Mouse (Mus musculus) neural tube, embryonic 13.5 days (tissue): ENCODE data around the gene Rad17. TPM values are rescaled to one million over a fixed set of nuclear protein-coding genes. Genes with fewer than 3 reads are reported as not detected.

Experiments used
- ATAC-seq: fragments of 200-750 bp; cut with Nextera tagmentation; 2 replicates; pipeline ENCODE4 v1.8.0; 2017; ENCODE audit warnings: low read depth, mild to moderate bottlenecking, moderate TSS enrichment, moderate library complexity
- H3K27ac ChIP-seq: fragments of 300-500 bp; sonication (generic); replicated peaks from 2 replicates; pipeline ENCODE4 v1.5.1; 2015; ENCODE audit warnings: moderate library complexity, mild to moderate bottlenecking, inconsistent platforms
- H3K27me3 ChIP-seq: fragments of 300-500 bp; sonication (generic); 2 replicates; pipeline ENCODE4 v1.6.1; 2015; ENCODE audit warnings: mild to moderate bottlenecking, inconsistent platforms
- H3K36me3 ChIP-seq: fragments of 300-500 bp; sonication (generic); 2 replicates; pipeline ENCODE4 v1.6.1; 2015; ENCODE audit warnings: mild to moderate bottlenecking, inconsistent platforms
- H3K4me1 ChIP-seq: fragments of 300-500 bp; sonication (generic); replicated peaks from 2 replicates; pipeline ENCODE4 v1.6.1; 2015; ENCODE audit warnings: inconsistent platforms
- H3K4me2 ChIP-seq: fragments of 300-500 bp; sonication (generic); 2 replicates; pipeline ENCODE4 v1.6.1; 2015; ENCODE audit warnings: inconsistent platforms, mild to moderate bottlenecking, moderate library complexity
- H3K4me3 ChIP-seq: fragments of 300-500 bp; sonication (generic); 2 replicates; pipeline ENCODE4 v1.5.1; 2015; ENCODE audit warnings: mild to moderate bottlenecking, inconsistent platforms
- H3K9ac ChIP-seq: fragments of 300-500 bp; sonication (generic); 2 replicates; pipeline ENCODE4 v1.6.1; 2015; ENCODE audit warnings: moderate library complexity, mild to moderate bottlenecking, inconsistent platforms
- H3K9me3 ChIP-seq: fragments of 300-500 bp; sonication (generic); 2 replicates; pipeline ENCODE4 v1.6.1; 2016; ENCODE audit warnings: inconsistent platforms
- WGBS: fragments of 180-500 bp; shearing (Covaris S2); methylation state at CpG from one replicate; pipeline ENCODE4 v1.1.7; 2015; 5-methylcytosine and 5-hydroxymethylcytosine counted together
- polyA plus RNA-seq: library from polyadenylated mRNA; unstranded; fragments of >200 nt; fragmentation: Nextera tagmentation; extraction: Ambion mirVana; gene quantifications from 2 replicates; pipeline ENCODE4 v1.2.1, GENCODE M21; 2015

Gene Rad17
- polyA plus RNA-seq, 1 experiment from 2014 or later: 18.5 TPM

DNA sequence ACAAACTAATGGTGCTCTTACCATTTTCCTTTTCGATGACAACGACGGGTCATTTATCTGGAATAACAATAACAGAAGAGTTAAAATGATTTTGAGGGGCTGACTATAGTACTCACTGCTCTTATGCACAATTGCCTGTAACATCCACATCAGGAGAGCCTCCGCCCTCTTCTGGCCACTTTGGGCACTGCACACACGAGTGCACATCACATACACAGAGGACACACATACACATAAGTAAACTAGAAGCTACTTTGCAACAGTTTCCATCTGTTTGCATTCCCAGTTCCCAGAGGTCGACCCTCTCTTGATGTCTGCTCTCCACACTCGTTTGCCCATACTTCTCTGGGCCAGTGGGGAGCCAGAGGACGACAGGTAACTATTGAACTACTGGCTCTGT, 43.1 kb downstream of the Rad17 start:
- WGBS: 90% methylated on average over 8 of the region's 8 CpGs
- Histone ChIP-seq H3K4me3 (no peak overlapping the region), H3K36me3 (peaks cover 5% of the 10 kb centered on the region; the same call in 1 of the 2 replicates)

DNA sequence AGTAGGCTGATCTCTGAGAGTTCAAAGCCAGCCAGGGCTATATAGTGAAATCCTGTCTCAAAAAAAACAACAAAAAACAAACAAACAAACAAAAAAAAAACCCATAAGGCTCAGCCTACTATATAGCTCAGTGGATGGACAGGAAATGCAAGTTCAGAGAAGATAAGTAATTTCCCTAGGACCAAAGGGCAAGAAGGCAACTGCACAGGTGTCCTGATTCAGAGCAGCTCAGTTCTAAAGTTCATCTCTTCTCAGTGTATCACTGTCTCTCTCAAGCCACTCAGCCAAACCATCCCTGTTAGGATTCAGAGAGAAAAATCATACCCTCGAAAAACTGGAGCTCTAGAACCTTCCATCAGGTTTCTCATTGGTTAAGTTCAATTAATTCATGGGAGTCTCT, 45.0 kb downstream of the Rad17 start:
- Histone ChIP-seq H3K9me3 (no peaks in the 10 kb centered on the region), H3K4me1 (no peaks in the 10 kb centered on the region), H3K4me3 (no peak overlapping the region), H3K27me3 (no peaks in the 10 kb centered on the region), H3K4me2 (no peak overlapping the region), H3K9ac (no peak overlapping the region), H3K36me3 (no peaks in the 10 kb centered on the region), H3K27ac (no peak overlapping the region)
- ATAC-seq: no peak
- WGBS: 72% methylated on average over 1 of the region's 1 CpGs

More for the DNA sequence above, 43.1 kb downstream of the Rad17 start:
- Histone ChIP-seq H3K4me2 (no peak overlapping the region), H3K4me1 (no peaks in the 10 kb centered on the region), H3K9ac (no peak overlapping the region), H3K27ac (no peak overlapping the region), H3K9me3 (no peaks in the 10 kb centered on the region), H3K27me3 (no peaks in the 10 kb centered on the region)
- no peak for ATAC-seq

DNA sequence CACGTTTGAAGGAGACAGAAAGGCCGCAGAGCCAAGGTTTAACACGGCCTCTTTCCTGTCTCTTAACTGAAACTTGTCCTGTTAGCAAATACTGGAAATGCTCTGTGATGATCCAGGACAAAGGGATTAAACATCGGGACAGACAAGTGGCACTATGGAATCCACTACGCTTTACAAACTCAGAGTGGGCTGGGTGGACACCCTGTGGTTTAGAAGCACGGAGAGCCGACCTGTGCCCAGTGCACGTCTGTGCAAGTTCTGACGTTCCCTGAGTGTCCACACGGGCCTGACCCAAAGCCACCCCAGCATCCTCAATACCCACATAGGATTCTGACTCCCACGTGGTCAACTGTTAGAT, 47.1 kb downstream of the Rad17 start:
- Histone ChIP-seq H3K4me3 (no peak overlapping the region), H3K36me3 (no peaks in the 10 kb centered on the region), H3K9me3 (no peaks in the 10 kb centered on the region), H3K4me2 (no peak overlapping the region), H3K27ac (no peak overlapping the region), H3K4me1 (no peaks in the 10 kb centered on the region), H3K9ac (no peak overlapping the region), H3K27me3 (no peaks in the 10 kb centered on the region)
- WGBS: 93% methylated on average over 11 of the region's 11 CpGs
- no peak for ATAC-seq

DNA sequence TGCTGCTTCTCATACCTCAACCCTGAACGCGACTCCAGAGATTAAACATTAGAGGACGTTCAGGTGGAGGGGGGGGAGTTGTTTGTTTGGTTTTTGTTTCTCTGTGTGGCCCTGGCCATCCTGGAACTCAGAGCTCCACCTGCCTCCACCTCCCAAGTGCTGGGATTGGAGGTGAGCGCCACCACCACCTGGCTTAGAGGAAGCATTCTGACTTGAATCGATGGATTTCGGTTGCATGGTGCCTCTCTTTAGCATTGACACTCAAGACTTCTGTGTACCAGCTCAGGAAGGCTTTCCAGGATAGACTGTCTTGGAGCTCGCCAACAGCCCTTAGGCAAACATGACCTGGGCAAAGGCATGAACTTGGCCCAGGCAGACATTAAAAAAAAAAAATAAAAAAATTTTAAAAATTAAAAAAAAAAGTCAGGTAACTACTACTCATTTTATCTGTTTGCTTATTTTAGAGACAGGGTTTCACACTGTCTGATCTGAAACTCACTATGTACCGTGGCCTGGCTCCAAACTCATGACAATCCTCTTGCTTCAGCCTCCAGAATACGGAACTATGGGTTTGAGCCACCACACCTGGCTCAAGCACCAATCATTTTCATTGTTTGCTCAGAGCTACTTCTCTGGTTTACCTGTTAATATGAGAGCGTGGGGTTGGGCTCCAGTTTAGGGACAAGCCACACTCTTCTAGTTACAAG, 47.7 kb downstream of the Rad17 start:
- H3K36me3 ChIP-seq: no peaks in the 10 kb centered on the region
- no peaks in the 10 kb centered on the region for H3K9me3 ChIP-seq
- H3K4me2 ChIP-seq: no peak overlapping the region
- H3K27me3 ChIP-seq: no peaks in the 10 kb centered on the region
- WGBS: 90% methylated on average over 10 of the region's 10 CpGs
- H3K4me1 ChIP-seq: no peaks in the 10 kb centered on the region
- no peak for ATAC-seq
- no peak overlapping the region for H3K9ac ChIP-seq
- H3K27ac ChIP-seq: no peak overlapping the region
- no peak overlapping the region for H3K4me3 ChIP-seq

DNA sequence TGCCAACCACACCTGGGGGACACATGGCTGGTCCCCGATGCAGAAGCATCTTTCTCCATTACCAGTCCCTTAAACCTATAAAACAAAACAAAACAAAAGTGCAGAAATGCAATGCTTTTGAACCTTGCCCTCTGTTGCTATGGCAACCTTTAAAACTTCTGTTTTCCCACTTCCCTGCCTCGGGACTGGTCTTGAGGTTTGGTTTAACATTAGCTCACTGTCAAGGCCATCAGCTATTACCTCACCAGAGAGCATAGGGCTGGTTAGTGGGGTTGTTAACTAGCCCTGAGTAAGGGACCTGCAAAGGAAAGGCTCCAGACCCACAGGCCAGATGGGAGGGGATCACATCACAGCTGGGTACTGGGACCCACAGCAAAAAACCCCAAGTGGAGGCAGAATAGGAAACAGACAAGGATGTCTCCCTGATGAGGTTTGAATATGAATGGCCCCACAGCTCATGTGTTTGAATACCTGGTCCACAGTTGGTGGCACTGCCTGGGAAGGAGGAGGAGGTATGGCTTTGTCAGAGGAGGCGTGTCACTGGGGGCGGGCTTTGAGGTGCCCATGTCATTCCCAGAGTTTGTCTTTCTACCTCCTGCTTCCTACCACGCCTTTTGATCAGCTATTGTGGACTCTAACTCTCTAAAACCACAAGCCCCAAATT, 48.5 kb downstream of the Rad17 start:
- WGBS: 61% methylated on average over 5 of the region's 5 CpGs

DNA sequence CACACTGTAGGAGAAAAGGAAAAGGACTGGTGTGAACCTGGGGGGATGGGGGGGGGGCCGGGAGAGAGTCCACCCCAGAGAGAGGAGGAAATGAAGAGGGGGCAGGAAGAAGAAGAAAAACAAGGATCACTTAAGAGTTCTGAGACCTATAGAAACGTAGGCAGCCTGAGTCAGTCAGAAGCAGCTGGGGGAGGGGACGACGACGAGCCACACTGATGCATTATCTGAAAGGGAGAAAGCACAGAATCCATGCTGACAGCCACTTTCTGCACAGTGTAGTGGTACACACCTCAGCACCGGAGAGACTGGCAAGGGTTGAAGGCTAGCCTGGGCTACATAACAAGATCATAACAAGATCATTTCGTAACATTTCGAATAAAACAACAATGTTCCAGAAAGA, 49.8 kb downstream of the Rad17 start:
- no peaks in the 10 kb centered on the region for H3K4me1 ChIP-seq
- 76% methylated on average over 8 of the region's 8 CpGs for WGBS
- H3K9ac ChIP-seq: no peak overlapping the region
- no peaks in the 10 kb centered on the region for H3K27me3 ChIP-seq
- no peaks in the 10 kb centered on the region for H3K36me3 ChIP-seq
- no peak for ATAC-seq
- no peak overlapping the region for H3K4me3 ChIP-seq
- H3K9me3 ChIP-seq: no peaks in the 10 kb centered on the region
- no peak overlapping the region for H3K4me2 ChIP-seq
- H3K27ac ChIP-seq: no peak overlapping the region

More for the DNA sequence above, 48.5 kb downstream of the Rad17 start:
- Histone ChIP-seq H3K4me1 (no peaks in the 10 kb centered on the region), H3K4me3 (no peak overlapping the region), H3K4me2 (no peak overlapping the region), H3K27ac (no peak overlapping the region), H3K9ac (no peak overlapping the region), H3K9me3 (no peaks in the 10 kb centered on the region), H3K36me3 (no peaks in the 10 kb centered on the region), H3K27me3 (no peaks in the 10 kb centered on the region)
- ATAC-seq: no peak

DNA sequence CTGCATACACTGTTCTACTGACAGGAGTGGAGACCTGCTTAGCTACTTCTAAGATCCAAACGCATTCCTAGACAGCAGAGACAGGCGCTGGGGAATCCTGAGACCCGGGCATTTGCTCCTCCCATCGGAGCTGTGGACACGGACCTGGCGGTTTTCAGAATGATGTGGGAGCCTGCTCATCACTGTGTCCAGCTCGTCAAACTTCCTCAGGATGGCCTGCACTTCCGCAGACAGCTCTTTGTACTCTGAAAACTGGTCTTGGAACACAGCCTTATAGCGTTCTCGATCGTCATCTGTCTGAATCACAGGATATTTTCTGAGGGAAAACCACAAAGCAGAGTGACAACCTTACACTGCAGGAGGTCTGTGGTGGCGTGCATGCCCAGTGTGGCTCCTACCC, 50.5 kb downstream of the Rad17 start:
- no peak overlapping the region for H3K4me2 ChIP-seq
- no peak for ATAC-seq
- H3K4me3 ChIP-seq: no peak overlapping the region
- 85% methylated on average over 12 of the region's 12 CpGs for WGBS
- no peaks in the 10 kb centered on the region for H3K27me3 ChIP-seq
- H3K36me3 ChIP-seq: no peaks in the 10 kb centered on the region
- H3K4me1 ChIP-seq: no peaks in the 10 kb centered on the region
- no peaks in the 10 kb centered on the region for H3K9me3 ChIP-seq
- no peak overlapping the region for H3K9ac ChIP-seq
- H3K27ac ChIP-seq: no peak overlapping the region

DNA sequence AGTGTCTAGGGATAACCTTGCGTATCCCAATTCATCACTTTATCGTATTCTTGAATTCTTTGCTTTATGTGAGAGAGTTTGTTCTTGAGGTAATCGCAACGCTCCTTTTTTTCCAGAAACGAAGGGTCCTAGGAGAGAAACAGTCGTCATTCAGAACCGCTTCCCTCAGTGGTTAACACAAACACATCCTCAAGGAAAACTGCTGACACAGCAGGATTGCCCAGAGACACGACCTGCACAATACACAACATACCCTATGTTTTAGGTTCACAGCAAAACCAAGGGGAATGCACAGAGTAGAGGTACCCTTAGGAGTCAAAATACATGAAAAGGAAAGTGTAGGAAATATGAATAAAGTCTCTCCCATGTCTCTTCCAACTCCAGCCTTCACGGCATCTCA, 53.6 kb downstream of the Rad17 start:
- Histone ChIP-seq H3K9ac (no peak overlapping the region), H3K27me3 (no peaks in the 10 kb centered on the region), H3K36me3 (no peaks in the 10 kb centered on the region), H3K4me1 (no peaks in the 10 kb centered on the region), H3K4me3 (no peak overlapping the region), H3K4me2 (no peak overlapping the region), H3K9me3 (no peaks in the 10 kb centered on the region), H3K27ac (no peak overlapping the region)
- WGBS: 83% methylated on average over 9 of the region's 9 CpGs
- ATAC-seq: no peak

DNA sequence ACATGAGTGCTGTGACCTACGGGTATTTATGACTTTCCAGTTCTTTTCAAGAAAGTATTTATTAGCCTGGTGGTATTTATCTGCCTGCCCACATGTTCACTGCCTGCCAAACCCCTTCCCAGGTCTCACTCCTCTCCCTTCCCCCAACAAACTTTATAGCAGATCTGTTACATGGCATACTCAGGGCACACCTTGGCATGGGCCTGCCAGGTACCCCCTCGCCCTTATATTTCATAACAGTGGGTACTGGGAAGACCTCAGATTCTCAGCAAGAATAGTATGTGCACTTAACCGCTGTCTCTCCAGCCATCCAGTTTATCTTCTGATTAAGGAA, 55.3 kb downstream of the Rad17 start:
- no peaks in the 10 kb centered on the region for H3K27me3 ChIP-seq
- H3K9me3 ChIP-seq: no peaks in the 10 kb centered on the region
- no peak overlapping the region for H3K27ac ChIP-seq
- WGBS: 83% methylated on average over 3 of the region's 3 CpGs
- no peak for ATAC-seq
- H3K4me2 ChIP-seq: no peak overlapping the region
- H3K36me3 ChIP-seq: no peaks in the 10 kb centered on the region
- no peak overlapping the region for H3K9ac ChIP-seq
- no peak overlapping the region for H3K4me3 ChIP-seq
- no peaks in the 10 kb centered on the region for H3K4me1 ChIP-seq

DNA sequence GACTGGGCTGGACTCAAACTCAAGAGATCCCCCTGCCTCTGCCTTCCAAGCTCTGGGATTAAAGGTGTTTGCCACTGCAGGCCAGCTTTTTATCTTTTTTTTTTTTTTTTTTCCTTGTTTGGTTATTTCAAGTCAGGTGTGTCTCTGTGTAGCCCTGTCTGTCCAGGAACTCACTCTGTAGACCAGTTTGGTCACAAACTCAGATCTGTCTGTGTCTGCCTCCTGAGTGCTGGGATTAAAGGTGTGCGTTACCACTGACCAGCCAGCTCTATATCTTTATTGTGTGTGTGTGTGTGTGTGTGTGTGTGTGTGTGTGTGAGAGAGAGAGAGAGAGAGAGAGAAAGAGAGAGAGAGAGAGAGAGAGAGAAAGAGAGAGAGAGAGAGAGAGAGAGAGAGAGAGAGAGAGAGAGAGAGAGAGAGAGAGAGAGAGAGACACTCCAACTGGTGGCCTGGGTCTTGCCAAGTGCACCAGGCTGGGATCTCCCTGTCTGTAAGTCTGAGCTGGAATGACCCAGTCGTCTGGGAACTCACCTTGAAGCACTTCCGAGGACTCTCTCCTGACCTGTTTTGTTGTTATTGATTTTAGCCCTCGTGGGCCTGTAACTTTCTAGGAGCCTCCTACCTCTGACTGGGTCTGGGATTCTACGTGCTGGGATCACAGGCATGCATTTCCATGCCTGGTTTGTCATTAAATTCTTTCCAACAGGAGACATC, 55.9 kb downstream of the Rad17 start:
- ATAC-seq: no peak
- Histone ChIP-seq H3K27me3 (no peaks in the 10 kb centered on the region), H3K27ac (no peak overlapping the region)

DNA sequence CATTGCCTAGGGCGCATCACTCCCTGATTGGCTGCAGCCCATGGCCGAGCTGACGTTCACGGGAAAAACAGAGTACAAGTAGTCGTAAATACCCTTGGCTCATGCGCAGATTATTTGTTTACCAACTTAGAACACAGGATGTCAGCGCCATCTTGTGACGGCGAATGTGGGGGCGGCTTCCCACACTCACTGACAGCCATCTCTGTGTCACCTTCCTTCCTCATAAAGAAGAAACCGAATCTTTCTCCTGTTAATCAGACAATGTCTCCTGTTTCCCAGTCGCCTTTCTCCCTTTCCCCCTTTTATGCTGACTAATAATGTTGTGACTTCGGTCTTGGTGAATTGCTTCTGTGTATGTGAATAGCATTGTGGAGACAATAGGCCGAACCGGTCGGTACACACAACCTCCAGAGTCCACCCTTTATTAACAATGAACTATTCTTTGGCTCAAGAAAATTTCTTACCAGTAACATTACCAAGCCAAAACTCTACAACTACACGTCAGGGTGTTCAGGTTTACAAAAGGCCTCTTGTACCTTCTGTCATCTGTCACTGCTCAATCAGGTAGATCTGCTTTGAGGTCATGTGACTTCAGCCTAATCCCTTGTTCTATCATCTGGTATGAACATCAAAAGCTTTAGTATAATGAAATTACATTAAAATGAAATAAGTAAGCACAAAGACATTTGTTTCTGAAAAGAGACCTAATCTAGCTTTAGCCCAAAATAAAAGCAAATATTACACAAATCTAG, 56.6 kb downstream of the Rad17 start:
- ATAC-seq: peak; percentile 81
- H3K4me1 ChIP-seq: no peaks in the 10 kb centered on the region
- no peaks in the 10 kb centered on the region for H3K36me3 ChIP-seq
- WGBS: 56% methylated on average over 12 of the region's 17 CpGs
- H3K9me3 ChIP-seq: no peaks in the 10 kb centered on the region
- H3K27ac ChIP-seq: peak overlapping the region; percentile 79
- H3K4me2 ChIP-seq: peak overlapping the region; percentile 34; the same call in 1 of the 2 replicates
- no peaks in the 10 kb centered on the region for H3K27me3 ChIP-seq
- no peak overlapping the region for H3K9ac ChIP-seq
- H3K4me3 ChIP-seq: no peak overlapping the region

More for the DNA sequence above, 55.9 kb downstream of the Rad17 start:
- Histone ChIP-seq H3K36me3 (no peaks in the 10 kb centered on the region), H3K9ac (no peak overlapping the region), H3K4me3 (no peak overlapping the region), H3K4me2 (no peak overlapping the region), H3K9me3 (no peaks in the 10 kb centered on the region), H3K4me1 (no peaks in the 10 kb centered on the region)
- 67% methylated on average over 5 of the region's 5 CpGs for WGBS

DNA sequence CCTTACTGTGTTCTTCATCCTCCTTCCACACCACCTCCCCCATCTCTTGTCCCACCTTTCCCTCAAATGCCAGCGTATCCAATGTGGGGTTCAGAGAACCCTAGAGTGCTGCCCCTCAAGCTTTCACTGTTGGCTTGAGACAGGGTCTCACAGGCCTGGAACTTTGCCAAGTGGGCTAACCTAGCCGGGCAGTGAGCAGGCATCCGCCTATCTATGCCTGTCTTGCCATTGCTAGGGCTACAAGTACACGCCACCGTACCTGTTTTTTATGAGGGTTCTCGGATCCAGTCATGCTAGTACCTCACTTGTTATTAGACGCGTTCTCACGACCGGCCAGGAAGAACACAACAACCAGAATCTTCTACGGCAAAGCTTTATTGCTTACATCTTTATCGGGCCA, 62.2 kb downstream of the Rad17 start:
- 87% methylated on average over 12 of the region's 12 CpGs for WGBS
- Histone ChIP-seq H3K9me3 (no peaks in the 10 kb centered on the region), H3K4me1 (no peaks in the 10 kb centered on the region), H3K27ac (no peak overlapping the region), H3K4me2 (peak overlapping the region; percentile 41), H3K9ac (no peak overlapping the region), H3K4me3 (0 out of 2 replicates have a peak overlapping the region, but pooled peaks have one; percentile 5), H3K27me3 (no peaks in the 10 kb centered on the region), H3K36me3 (no peaks in the 10 kb centered on the region)
- peak; percentile 53; the same call in 1 of the 2 replicates for ATAC-seq
